Mouse (Mus musculus) lung, postnatal 14 days (tissue): ENCODE measurements around the gene Lypd4.
"Not testable (repeated sequence)": the region's sequence is repeated elsewhere in the genome, so short reads cannot be mapped to it uniquely, and the experiment has no call there.

Experiments used
- DNase-seq: peaks from one replicate; pipeline ENCODE4 v3.0.0; 2021

Gene Lypd4

DNA sequence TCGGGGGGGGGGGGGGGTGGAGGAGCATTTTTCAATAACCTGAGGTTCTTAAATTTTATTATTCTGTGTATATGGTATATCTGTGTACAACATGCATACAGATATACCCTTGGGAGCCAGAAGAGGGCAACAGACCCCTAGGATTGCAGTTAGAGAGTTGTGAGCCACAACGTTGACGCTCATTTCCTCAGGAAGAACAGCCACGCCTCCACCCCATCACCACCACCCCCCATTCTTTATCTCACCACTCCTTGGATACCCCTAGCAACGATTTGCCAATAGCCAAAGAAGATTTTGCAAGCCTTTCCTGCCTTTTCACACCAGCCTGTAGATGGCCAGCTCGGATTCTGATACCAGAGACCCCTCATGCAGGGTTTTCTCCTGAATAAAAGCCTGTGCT, 24.0 kb downstream of the Lypd4 start:
- no peak for DNase-seq

GRCm38 (mm10) chr7:24845181-24845580, 24.6 kb downstream of the Lypd4 start:
- no peak for DNase-seq

GRCm38 (mm10) chr7:24844144-24844543, 25.6 kb downstream of the Lypd4 start:
- DNase-seq, result no peak

GRCm38 (mm10) chr7:24841009-24841408, 28.7 kb downstream of the Lypd4 start:
- DNase-seq, result no peak

DNA sequence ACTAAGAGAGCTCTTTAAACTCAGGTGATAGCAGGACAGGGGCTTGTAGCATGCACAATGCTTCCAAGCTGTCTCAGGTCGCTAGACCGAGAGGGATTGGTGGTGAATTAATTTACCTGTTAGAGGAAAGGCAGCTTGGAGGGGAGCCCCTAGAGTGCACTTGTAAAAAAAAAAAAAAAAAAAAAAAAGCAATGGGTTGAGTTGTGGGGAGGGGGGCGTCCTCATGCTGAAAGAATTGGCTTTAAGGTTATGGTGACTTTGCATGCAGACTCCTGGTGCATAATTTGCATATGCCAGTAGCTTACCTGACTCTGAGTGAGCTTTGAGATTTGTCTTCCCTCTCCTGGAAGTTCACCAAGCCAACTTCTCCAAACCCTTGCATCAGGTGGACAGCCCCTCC, 29.4 kb downstream of the Lypd4 start:
- DNase-seq, result no peak

GRCm38 (mm10) chr7:24839410-24839808, 30.3 kb downstream of the Lypd4 start:
- DNase-seq, result no peak

DNA sequence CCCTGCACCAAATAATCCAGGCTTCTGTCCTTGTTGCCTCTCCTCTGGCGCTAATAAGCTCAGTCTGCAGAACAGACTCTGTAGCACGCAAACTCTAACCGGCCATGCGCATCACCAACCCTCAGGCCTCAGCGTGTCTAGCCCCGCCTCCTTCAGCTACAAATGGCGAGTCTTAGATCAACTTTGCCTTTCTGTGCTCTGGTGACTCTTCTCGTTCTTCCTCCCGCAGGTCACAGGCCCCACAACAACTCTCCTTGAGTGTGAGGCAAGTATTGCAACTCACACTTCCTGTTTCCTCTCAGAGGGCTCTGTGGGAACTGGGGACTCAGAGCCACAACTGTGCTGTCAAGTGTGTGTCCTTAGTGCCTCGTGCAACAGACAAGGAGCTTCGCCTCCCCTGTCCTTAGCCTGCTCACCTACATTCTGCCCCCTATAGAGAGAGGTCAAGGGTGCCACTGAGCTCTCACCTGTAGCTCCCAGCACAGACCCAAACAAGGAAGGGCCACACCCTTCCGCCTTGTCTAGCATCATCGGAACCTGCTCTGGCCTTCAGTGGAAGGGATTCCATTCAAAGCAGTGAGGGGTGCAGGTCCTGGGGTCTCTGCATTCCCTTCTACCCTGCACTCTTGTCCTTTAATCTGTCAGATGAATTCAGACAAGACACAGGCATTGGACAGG, 30.9 kb downstream of the Lypd4 start:
- DNase-seq, result not testable (repeated sequence)

DNA sequence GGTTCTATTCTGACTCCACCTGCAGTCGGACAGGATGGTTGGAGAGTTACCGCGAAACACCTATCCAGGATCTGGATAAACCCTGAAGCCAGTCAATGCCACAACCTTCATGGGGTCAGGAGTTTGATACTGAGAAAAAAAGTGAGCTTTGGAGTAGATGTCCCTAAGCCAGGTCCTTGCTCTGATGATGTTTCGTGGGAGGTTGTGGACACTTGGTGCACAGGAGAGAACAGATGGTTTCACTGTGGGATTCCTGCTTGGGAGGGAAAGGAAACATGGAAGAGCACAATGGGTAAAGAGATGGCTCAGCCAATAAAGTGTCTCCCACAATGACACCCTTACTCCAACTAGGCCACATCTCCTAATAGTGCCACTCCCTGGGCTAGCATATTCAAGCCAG, 42.6 kb downstream of the Lypd4 start:
- DNase-seq, result no peak

GRCm38 (mm10) chr7:24824452-24824851, 45.3 kb downstream of the Lypd4 start:
- no peak for DNase-seq

- DNase-seq, result peak; percentile 76
Measured at GRCm38 (mm10) chr7:24817502-24817901, 52.2 kb downstream of the Lypd4 start.
